Mouse (Mus musculus) Patski (cell line): ENCODE results near the gene Pml. TPM values are rescaled to one million over a fixed set of nuclear protein-coding genes. Genes with fewer than 3 reads are reported as not detected.
"Not testable (repeated sequence)": the region's sequence is repeated elsewhere in the genome, so short reads cannot be mapped to it uniquely, and the experiment has no call there.

Experiments used
- ATAC-seq: fragments of 100-300 bp; one replicate; pipeline ENCODE4 v1.8.0; 2021
- CTCF ChIA-PET: fragments of 350-600 bp; sonication (Branson Sonifier 250); formaldehyde crosslinking; loops from one replicate; lab custom pipeline; 2022; ENCODE audit warnings: inconsistent platforms; lab: Charles Lee
- POLR2A ChIA-PET: fragments of 350-600 bp; sonication (Branson Sonifier 250); formaldehyde crosslinking; loops from one replicate; lab custom pipeline; 2022; ENCODE audit warnings: antibody characterized with exemption, inconsistent platforms; lab: Charles Lee
- DNase-seq: peaks from one replicate; pipeline ENCODE4 v3.0.0-alpha.2; 2011; ENCODE audit warnings: low read depth, low spot score
- H3K27me3 ChIP-seq: fragments of 371-371 bp; one replicate; pipeline ENCODE4 v1.5.1; 2021
- CTCF ChIP-seq: fragments of 100-300 bp; IDR thresholded peaks from one replicate; pipeline ENCODE4 v1.5.1; 2021
- in situ Hi-C: fragments of 300-500 bp; cut with MboI; formaldehyde crosslinking; loops from 3 replicates; pipeline ENCODE4 v1.11.1; 2018; ENCODE audit warnings: low pct_unique_long_range_greater_than_20kb, mixed read lengths
- polyA plus RNA-seq: library from polyadenylated mRNA; unstranded; gene quantifications from one replicate; pipeline ENCODE4 v1.2.3, GENCODE M21; 2021

Pml gene
- polyA plus RNA-seq, 1 experiment from 2014 or later: 37.8 TPM

- in situ Hi-C loops: no loop called here
- no peaks in the 10 kb centered on the region for H3K27me3 ChIP-seq
These were observed 23.3 kb upstream of the Pml start for GRCm38 (mm10) chr9:58272855-58273254.

GRCm38 (mm10) chr9:58272068-58272541, 22.5 kb upstream of the Pml start:
- ChIA-PET POLR2A (interaction anchor here (1.2 kb wide), 1 partner anchor 19 kb away, joined by 3 read pairs; the partner anchor contains the start of gene Stoml1), CTCF (interaction anchor here (1.0 to 4.1 kb wide), 3 partner anchors 10 to 24 kb away, joined by 3 to 15 read pairs (median 4); partner anchors contain the start of gene Stoml1)
- no peaks in the 10 kb centered on the region for H3K27me3 ChIP-seq
- TF ChIP-seq CTCF: no peak
- in situ Hi-C loops: no loop called here
- DNase-seq (no peak), ATAC-seq (no peak)

More at GRCm38 (mm10) chr9:58272855-58273254, 23.3 kb upstream of the Pml start:
- ATAC-seq (no peak), DNase-seq (no peak)
- TF ChIP-seq CTCF: no peak
- ChIA-PET POLR2A (interaction anchor here (1.2 kb wide), 1 partner anchor 19 kb away, joined by 3 read pairs; the partner anchor contains the start of gene Stoml1), CTCF (interaction anchor here (1.6 to 4.1 kb wide), 2 partner anchors 19 to 25 kb away, joined by 4 to 15 read pairs; partner anchors contain the start of gene Stoml1)

DNA sequence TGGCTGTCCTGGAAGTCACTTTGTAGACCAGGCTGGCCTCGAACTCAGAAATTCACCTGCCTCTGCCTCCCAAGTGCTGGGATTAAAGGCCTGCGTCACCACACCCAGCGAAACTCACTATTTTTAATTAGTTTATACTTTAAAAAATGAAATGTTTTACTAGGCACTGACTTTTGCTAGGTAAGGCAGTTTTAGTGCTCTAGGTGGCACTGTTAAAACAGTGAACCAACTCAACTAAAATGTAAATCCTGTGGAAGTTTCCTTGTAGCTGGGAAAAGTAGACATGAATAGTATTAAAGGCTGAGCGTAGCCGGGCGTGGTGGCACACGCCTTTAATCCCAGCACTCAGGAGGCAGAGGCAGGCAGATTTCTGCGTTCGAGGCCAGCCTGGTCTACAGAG, 22.0 kb upstream of the Pml start:
- H3K27me3 ChIP-seq, ATAC-seq, DNase-seq, POLR2A ChIA-PET, in situ Hi-C loops: not testable (repeated sequence)
- CTCF ChIA-PET: interaction anchor here (1.0 kb wide), 1 partner anchor 9 kb away, joined by 3 read pairs; no protein-coding TSS in a partner anchor

- no peak for TF ChIP-seq CTCF
- POLR2A ChIA-PET: no interaction called here
- H3K27me3 ChIP-seq: no peaks in the 10 kb centered on the region
- DNase-seq (no peak), ATAC-seq (no peak)
- in situ Hi-C loops: no loop called here
- CTCF ChIA-PET: no interaction called here
These were observed 21.5 kb upstream of the Pml start for GRCm38 (mm10) chr9:58271109-58271508.

DNA sequence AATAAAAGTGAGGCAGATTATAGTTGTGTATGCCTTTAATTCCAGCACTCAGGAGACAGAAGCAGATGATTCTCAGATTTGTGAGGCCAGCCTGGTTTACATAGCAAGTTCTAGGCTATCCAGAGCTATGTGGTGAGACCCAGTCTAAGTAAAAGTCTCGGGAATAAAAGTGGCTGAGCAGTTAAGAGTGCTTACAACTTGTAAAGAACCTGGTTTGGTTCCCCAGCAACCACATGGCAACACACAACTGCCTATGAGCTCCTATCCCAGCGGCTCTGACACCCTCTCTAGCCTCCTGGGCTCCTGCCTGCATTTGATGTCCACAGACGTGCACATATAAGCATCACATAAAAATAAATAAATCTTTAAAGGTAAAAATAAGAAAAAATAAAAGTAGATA, 20.5 kb upstream of the Pml start:
- TF ChIP-seq CTCF: no peak
- DNase-seq (no peak), ATAC-seq (no peak)
- ChIA-PET POLR2A (no interaction called here), CTCF (no interaction called here)
- in situ Hi-C loops: no loop called here
- no peaks in the 10 kb centered on the region for H3K27me3 ChIP-seq

DNA sequence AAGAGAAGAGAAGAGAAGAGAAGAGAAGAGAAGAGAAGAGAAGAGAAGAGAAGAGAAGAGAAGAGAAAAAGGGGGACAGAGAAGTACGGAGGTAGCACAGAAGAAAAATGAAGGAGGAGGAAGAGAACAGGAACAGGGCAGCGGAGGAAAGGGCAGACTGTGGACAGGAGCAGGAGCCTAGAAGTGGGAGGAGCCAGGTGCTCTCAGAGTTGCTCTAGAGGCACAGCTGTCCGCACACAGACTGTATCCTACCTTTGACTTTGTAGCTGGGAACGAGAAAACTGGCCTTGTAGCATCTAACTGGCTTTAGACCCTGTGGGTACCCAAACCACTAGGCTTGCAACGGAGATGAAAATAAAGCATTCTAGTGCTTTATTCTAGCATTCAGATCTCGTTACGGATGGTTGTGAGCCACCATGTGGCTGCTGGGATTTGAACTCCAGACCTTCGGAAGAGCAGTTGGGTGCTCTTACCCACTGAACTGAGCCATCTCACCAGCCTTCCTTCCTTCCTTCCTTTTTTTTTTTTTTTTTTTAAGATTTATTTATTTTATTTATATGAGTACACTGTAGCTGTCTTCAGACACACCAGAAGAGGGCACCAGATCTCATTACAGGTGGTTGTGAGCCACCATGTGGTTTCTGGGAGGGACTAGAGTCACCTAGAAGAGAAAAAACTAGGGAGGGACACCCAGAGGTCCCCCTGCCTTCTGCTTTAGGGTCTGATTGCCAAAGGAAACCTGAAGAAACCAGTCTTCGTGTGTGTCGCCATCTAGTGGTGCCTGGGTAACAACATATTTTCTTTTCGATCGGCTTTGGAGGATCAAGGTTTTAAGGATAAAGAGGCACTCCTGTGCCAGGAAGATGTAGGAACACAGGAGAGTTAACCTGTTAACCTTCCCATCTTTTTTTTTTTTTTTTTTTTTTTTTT, 19.1 kb upstream of the Pml start:
- CTCF ChIA-PET: interaction anchor here (0.7 to 1.0 kb wide), 3 partner anchors 12 to 26 kb away, joined by 3 read pairs; no protein-coding TSS in a partner anchor
- peak; percentile 84 for TF ChIP-seq CTCF
- in situ Hi-C loops: no loop called here
- no peak for DNase-seq
- POLR2A ChIA-PET: no interaction called here
- ATAC-seq: no peak
- no peaks in the 10 kb centered on the region for H3K27me3 ChIP-seq

- DNase-seq (no peak), ATAC-seq (no peak)
- POLR2A ChIA-PET: interaction anchor here (0.8 kb wide), 1 partner anchor 20 kb away, joined by 4 read pairs; no protein-coding TSS in a partner anchor
- no peaks in the 10 kb centered on the region for H3K27me3 ChIP-seq
- CTCF ChIA-PET: interaction anchor here (1.6 kb wide), 1 partner anchor 13 kb away, joined by 4 read pairs; no protein-coding TSS in a partner anchor
- in situ Hi-C loops: no loop called here
- no peak for TF ChIP-seq CTCF
These were observed 17.5 kb upstream of the Pml start for GRCm38 (mm10) chr9:58267046-58267445.

GRCm38 (mm10) chr9:58266571-58267011, 17.0 kb upstream of the Pml start:
- TF ChIP-seq CTCF: no peak
- CTCF ChIA-PET: interaction anchor here (1.6 kb wide), 1 partner anchor 14 kb away, joined by 4 read pairs; no protein-coding TSS in a partner anchor
- H3K27me3 ChIP-seq: no peaks in the 10 kb centered on the region
- no peak for DNase-seq
- POLR2A ChIA-PET: no interaction called here
- no peak for ATAC-seq
- in situ Hi-C loops: no loop called here

DNA sequence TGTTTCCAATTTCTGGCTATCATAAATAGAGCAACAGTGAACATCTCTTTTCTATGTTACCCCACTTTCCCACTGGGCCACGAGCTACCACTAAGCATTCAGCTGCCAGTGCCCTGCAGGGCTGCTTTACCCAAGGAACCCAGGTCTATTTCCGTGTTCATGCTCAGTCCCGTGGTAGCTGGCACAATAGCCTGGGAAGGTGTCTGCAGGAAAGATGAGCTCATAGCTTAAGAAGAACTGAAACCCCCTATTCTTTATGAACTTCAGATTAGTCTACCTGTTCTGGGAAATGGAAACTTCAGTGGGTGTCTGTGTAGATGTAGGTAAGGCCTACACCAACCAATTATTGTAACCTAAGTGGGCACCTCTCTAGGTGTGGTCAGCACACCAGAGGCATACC, 15.8 kb upstream of the Pml start:
- TF ChIP-seq CTCF: no peak
- ChIA-PET POLR2A (no interaction called here), CTCF (interaction anchor here (1.0 to 1.1 kb wide), 2 partner anchors 17 to 45 kb away, joined by 3 to 4 read pairs; no protein-coding TSS in a partner anchor)
- in situ Hi-C loops: no loop called here
- H3K27me3 ChIP-seq: no peaks in the 10 kb centered on the region
- no peak for DNase-seq
- ATAC-seq: no peak

- in situ Hi-C loops: no loop called here
- no peak for ATAC-seq
These were observed 12.9 kb upstream of the Pml start for GRCm38 (mm10) chr9:58262507-58262906.

More at GRCm38 (mm10) chr9:58262507-58262906, 12.9 kb upstream of the Pml start:
- H3K27me3 ChIP-seq: no peaks in the 10 kb centered on the region
- ChIA-PET POLR2A (interaction anchor here (1.3 kb wide), 1 partner anchor 9 kb away, joined by 3 read pairs; no protein-coding TSS in a partner anchor), CTCF (interaction anchor here (1.5 kb wide), 1 partner anchor 10 kb away, joined by 3 read pairs; no protein-coding TSS in a partner anchor)
- no peak for DNase-seq
- no peak for TF ChIP-seq CTCF
